Mouse (Mus musculus): ENCODE measurements around the gene Serpinb8. TPM values are rescaled to one million over a fixed set of nuclear protein-coding genes. Genes with fewer than 3 reads are reported as not detected.

The Serpinb8 gene
- total RNA-seq, 1 experiment from 2014 or later, result 4.4 TPM

GRCm38 (mm10) chr1:107622017-107622416 is 32.2 kb downstream of the Serpinb8 start:
- ATAC-seq (replicated peaks in 1 of 2; ENCODE audit: insufficient read depth in 1 of 2, low FRiP score in 2 of 2, low TSS enrichment in 1 of 2, low read depth in 1 of 2, poor library complexity in 2 of 2, severe bottlenecking in 2 of 2), result no peak

DNA sequence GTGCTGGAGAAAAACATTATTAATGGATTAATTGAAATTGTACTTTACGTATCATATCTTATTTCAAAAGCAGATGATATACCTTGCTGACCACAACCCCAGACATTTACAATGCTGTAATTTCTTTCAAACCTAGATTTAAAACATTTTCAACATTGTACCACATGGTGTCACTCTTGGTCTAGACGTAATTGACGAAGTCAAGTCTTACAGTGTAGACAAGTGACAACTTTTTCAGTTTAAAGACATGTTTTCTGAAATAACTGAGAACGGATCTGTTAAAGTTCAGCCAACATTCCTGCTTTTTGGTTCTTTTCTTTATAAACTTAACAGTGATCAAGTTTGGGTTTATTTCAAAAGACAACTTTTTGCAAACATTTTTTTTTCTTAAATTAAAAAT is 46.1 kb downstream of the Serpinb8 start:
- no peak; a peak in 1 of 4 replicates for ATAC-seq (replicated peaks in 1 of 2; ENCODE audit: insufficient read depth in 1 of 2, low FRiP score in 2 of 2, low TSS enrichment in 1 of 2, low read depth in 1 of 2, poor library complexity in 2 of 2, severe bottlenecking in 2 of 2)

DNA sequence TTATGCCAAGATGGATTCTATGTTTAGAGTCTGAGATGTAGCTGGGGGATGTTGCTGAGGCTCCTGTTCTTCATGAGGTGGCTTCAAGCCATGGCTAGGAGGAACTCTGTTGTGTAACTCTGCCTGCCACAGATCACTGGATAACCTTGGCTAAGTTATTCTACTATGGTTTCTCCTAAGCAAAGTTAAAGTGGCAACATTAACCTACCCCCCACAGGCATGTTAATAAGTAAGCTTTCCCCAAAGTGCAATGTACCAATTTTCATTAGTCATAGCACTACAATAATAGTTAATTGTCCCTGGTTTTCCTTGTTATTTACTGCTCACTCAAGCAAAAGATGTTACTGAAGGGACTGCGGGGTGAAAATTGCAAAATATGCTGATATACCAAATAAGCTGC is 48.2 kb downstream of the Serpinb8 start:
- no peak for ATAC-seq (replicated peaks in 1 of 2; ENCODE audit: insufficient read depth in 1 of 2, low FRiP score in 2 of 2, low TSS enrichment in 1 of 2, low read depth in 1 of 2, poor library complexity in 2 of 2, severe bottlenecking in 2 of 2)

DNA sequence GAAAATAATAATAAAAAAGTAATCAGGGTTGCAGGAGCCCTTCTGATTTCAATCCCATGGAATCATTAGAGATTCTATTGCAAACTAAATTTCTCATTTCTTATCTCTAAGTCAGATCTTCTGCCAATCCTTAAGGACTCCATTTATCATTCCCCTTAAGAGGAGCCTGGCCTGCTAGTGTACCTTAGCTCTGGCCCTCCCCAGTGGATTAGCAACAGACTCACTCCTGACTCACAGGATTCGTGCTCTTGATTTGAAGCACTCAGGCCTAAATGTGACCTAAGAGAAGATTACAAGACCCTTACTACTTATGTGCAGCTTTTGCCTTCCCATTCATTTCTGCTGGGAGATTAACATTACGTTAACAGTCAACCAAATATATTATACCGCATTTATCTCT is 48.7 kb downstream of the Serpinb8 start:
- ATAC-seq (replicated peaks in 1 of 2; ENCODE audit: insufficient read depth in 1 of 2, low FRiP score in 2 of 2, low TSS enrichment in 1 of 2, low read depth in 1 of 2, poor library complexity in 2 of 2, severe bottlenecking in 2 of 2), result no peak

GRCm38 (mm10) chr1:107642457-107643118 is 52.8 kb downstream of the Serpinb8 start:
- no peak for ATAC-seq (replicated peaks in 1 of 2; ENCODE audit: insufficient read depth in 1 of 2, low FRiP score in 2 of 2, low TSS enrichment in 1 of 2, low read depth in 1 of 2, poor library complexity in 2 of 2, severe bottlenecking in 2 of 2)

GRCm38 (mm10) chr1:107645086-107645485 is 55.3 kb downstream of the Serpinb8 start:
- no peak for ATAC-seq (replicated peaks in 1 of 2; ENCODE audit: insufficient read depth in 1 of 2, low FRiP score in 2 of 2, low TSS enrichment in 1 of 2, low read depth in 1 of 2, poor library complexity in 2 of 2, severe bottlenecking in 2 of 2)

GRCm38 (mm10) chr1:107657689-107658088 is 67.9 kb downstream of the Serpinb8 start:
- ATAC-seq (replicated peaks in 1 of 2; ENCODE audit: insufficient read depth in 1 of 2, low FRiP score in 2 of 2, low TSS enrichment in 1 of 2, low read depth in 1 of 2, poor library complexity in 2 of 2, severe bottlenecking in 2 of 2), result no peak

Other genes starting within 250 kb of the Serpinb8 start
- gene Serpinb11, start 228.8 kb upstream of the Serpinb8 start, total RNA-seq (2017), result not detected in 2 replicates
- not detected in 2 replicates for gene Serpinb7, start 190.4 kb upstream of the Serpinb8 start, total RNA-seq (2017)
- gene Serpinb2, start 78.6 kb upstream of the Serpinb8 start, total RNA-seq (2017), result 0.50 TPM in 1 of 2 replicates, not detected in the other